Mouse (Mus musculus): Measurements from ENCODE around the gene Gm14326.
"Not testable (repeated sequence)": the region's sequence is repeated elsewhere in the genome, so short reads cannot be mapped to it uniquely, and the experiment has no call there.

DNA sequence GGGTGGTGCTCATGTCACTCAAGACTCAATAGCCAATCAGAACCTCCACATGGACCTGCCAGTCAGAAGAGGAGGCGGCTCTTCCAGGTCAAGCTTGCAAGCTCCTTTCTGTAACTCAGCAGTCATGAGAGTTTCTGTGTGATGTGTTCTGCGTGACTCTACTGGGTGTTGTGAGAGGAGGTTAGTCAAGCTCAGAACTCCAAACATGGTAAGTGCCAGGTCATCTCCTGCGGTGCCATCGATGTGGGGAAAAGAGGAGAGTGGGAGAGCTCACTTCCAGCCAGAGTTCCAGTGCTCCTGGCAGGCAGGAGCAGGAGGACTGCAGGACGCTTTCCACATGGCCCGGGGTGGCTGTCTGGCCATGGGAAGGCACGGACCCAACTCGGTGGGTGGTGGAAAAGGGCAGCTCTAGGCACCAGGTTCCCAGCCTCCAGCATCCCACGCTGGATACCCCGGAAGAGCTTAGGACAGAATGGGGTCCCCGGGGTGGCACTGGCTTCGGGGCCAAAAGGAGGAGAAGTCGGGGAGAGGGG, 60.0 kb downstream of the Gm14326 start, which contains the start of gene Gm14327:
- TF ChIP-seq EP300 (optimal IDR thresholded peaks at IDR 0.05); CTCF (IDR thresholded peaks at IDR 0.05; ENCODE audit: low read depth): not testable (repeated sequence)

Data from stomach, postnatal 0 days (tissue).